Mouse (Mus musculus) right cerebral cortex, postnatal 10 days (tissue): Measurements from ENCODE around the gene Capzb.

Source experiments
- DNase-seq, 2 experiments: peaks; one replicate each; pipeline ENCODE4 v3.0.0; 2021; ENCODE audit warnings: low spot score in 2 of 2

Gene Capzb

DNA sequence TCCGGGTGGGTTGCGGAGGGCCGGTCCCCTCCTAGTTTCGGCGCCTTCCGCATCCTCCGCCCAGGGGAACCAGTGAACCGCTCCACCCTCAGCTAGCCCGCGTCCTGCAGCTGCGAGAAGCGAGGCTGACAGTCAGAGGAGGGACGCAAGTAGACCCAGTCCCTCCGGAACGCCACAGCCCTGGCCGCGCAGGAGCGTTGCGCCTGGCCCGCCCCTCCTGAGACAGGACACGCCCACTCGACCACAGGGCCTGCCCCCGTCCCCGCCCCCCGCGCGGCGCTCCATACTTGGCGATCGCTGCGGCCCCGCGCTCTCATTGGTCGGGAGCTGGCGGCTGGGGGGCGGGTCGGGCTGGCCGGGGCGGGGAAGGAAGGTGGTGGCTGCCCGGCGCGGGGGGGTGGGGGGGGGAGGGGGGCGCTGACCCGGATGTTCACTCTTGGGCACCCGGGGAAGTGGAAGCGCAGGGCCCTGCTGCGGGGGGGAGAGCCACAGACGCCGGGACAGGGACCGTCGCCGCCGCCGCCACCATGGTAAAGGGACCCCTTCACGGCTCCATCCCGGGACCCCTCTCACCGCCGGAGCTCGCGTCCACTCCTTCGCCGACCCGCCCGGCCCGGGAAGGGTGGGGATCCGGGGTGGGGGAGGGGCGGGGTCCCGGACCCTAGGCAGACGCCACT, at the start of gene Capzb:
Gene Capzb, plus strand, starts transcription at position 401 of the 677 bp plus-strand sequence.
- peak; percentile 98 for DNase-seq

DNA sequence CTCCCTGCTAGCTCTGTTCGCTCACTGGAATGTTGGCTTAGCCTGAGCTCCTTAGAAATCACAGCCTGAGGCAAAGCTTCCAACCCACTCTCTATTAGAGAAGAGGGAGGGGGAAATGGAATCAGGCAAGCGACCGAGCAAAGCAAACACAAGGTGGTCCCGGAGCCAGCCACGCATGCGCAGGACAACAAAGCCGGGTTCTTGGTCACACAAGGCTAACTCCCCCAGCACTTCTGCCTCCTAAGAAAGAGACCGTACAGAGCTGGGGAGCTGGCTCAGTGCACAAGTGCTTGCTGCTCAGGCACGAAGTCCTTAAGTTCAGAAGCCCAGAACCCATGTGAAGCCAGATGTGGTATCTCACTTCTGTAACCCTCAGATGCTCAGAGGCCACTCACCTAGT, 49.7 kb upstream of the Capzb start:
- no peak for DNase-seq

- DNase-seq = no peak
Measured at GRCm38 (mm10) chr4:139144577-139144976, 48.1 kb upstream of the Capzb start.

DNA sequence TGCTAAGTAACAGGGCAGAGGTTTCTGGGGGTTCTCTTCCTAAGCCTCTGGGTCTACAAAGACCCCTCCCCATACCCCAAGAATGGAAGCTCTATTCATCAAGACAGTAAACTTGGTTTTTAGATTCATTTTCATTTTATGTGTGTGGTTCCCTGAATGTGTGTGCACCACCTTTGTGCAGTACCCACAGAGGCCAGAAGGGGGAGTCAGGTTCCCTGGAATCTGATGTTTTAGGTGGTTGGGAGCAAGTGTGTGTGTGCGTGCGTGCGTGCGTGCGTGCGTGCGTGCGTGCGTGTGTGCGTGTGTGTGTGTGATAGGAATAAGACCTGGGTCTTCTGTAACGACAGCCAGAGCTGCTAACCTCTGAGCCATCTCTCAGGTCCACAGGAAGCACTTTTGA, 47.5 kb upstream of the Capzb start:
- no peak for DNase-seq

GRCm38 (mm10) chr4:139146760-139147159, 45.9 kb upstream of the Capzb start:
- DNase-seq = no peak

- DNase-seq = no peak
Measured at GRCm38 (mm10) chr4:139151370-139151769, 41.3 kb upstream of the Capzb start.

DNA sequence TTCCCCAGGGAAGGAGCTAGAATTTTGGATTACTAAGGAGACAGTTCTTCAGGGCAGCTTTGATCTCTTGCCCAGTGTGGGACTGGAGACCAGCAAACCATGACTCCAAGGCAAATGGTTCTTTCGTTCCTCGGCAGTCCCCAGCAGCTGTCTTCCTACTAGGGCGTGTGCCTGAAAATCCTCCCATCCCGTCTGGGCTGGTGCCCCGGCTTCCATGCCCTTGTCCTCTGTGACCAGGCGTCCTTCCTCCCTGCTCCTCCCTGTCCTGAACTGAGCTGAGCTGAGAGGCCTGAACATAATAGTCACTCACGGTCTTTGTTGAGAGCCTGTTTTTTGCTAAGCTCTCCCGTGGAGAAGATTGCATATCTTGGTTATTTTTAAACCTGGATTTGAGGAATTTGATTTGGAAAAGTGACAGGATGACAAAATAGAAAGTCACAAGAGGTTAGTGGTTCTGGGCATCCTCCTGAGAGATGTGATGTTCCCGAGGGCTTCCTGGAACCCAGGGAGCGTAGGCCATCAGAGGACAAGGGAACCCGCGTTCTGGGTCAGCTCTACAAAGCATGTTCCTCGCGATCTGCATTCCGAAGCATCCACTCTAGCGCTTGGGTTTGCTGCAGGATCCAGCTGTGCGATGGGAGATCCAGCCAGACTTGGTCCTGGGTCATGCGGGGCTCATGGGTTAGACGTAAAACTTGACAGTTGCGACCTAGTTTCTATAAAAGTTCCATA, 38.0 kb upstream of the Capzb start:
- no peak for DNase-seq

GRCm38 (mm10) chr4:139156538-139156937, 36.2 kb upstream of the Capzb start:
- no peak for DNase-seq

DNA sequence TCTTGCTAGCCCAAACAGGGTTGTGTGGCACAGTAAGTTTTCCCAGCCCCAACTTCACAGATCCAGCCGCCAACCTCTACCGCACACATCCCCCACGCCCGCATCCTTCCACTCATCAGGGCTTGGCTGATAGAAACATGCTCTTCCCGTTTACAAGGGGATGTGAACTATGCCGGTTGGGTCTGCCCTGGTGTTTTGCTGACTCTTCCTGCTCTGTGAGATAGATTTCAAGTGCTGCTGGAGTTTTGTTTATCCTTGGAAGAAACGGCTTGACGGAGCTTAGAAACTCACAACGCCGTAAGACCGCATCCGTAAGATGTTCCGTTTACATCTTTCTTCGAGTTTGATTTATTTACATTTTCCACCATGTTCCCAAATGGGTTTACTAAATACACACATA, 34.3 kb upstream of the Capzb start:
- DNase-seq = no peak

GRCm38 (mm10) chr4:139161076-139161475, 31.6 kb upstream of the Capzb start:
- DNase-seq = no peak

DNA sequence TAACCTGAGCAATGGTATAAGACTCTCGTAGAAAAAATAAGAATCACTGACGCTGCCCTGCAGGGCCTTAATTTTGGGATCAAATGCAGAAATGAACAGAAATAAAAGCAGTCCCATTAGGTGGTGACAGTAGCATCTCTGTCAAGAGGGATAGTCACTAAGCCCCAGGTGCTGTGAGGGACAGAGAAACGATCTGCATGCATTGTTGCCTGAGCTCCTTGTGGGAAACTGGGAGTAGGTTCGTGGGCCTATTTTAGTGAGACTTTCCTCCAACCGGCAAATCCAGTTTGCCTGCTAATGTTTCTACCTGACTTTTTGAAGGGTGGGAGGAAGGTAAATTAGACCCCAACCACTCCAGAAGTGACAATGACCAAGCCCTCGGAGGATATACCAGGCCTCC, 28.6 kb upstream of the Capzb start:
- DNase-seq = no peak

GRCm38 (mm10) chr4:139165259-139165658, 27.4 kb upstream of the Capzb start:
- no peak for DNase-seq

DNA sequence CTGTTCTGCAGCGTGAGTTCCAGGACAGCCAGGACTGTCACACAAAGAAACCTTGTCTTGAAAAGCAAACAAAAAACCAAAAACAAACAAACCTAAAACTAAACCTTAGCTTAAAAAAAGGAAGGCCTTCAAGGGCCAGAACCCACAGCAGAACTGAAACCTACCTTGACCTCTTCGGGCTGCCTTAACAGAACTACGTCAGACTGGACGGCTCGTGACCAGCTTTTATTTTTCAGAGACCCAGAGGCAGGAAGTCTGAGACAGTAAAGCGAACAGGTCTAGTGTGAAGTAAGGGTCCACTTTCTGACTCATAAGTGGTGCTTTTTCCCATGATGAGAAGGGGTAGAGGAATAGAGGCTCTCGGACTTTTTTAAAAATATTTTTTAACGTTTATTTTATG, 26.5 kb upstream of the Capzb start:
- DNase-seq = no peak

- no peak for DNase-seq
Measured at GRCm38 (mm10) chr4:139167107-139167506, 25.6 kb upstream of the Capzb start.

- no peak for DNase-seq
Measured at GRCm38 (mm10) chr4:139168985-139169747, 23.5 kb upstream of the Capzb start.

- no peak for DNase-seq
Measured at GRCm38 (mm10) chr4:139169748-139170279, 22.9 kb upstream of the Capzb start.

- peak; percentile 48 to 53 for DNase-seq
Measured at GRCm38 (mm10) chr4:139175061-139175971, 17.4 kb upstream of the Capzb start.

- DNase-seq = no peak
Measured at GRCm38 (mm10) chr4:139176023-139176422, 16.7 kb upstream of the Capzb start.

- no peak for DNase-seq
Measured at GRCm38 (mm10) chr4:139177921-139178320, 14.8 kb upstream of the Capzb start.

- no peak for DNase-seq
Measured at GRCm38 (mm10) chr4:139178377-139178776, 14.3 kb upstream of the Capzb start.

- DNase-seq = no peak
Measured at GRCm38 (mm10) chr4:139179218-139179617, 13.5 kb upstream of the Capzb start.
